Mouse (Mus musculus) urinary bladder, postnatal 14 days (tissue): Measurements from ENCODE around the gene Macrod1.

ENCODE experiments used
- DNase-seq: peaks from one replicate; pipeline ENCODE4 v3.0.0; 2021; ENCODE audit warnings: low spot score

The Macrod1 gene

GRCm38 (mm10) chr19:7083035-7083794 is 26.6 kb downstream of the Macrod1 start:
- no peak for DNase-seq

- no peak for DNase-seq
Observed at GRCm38 (mm10) chr19:7084734-7085133, 28.1 kb downstream of the Macrod1 start.

GRCm38 (mm10) chr19:7088558-7088957 is 31.9 kb downstream of the Macrod1 start:
- DNase-seq: no peak

- DNase-seq: no peak
Observed at GRCm38 (mm10) chr19:7089050-7089449, 32.4 kb downstream of the Macrod1 start.

GRCm38 (mm10) chr19:7089842-7090251 is 33.2 kb downstream of the Macrod1 start:
- no peak for DNase-seq

- DNase-seq: no peak
Observed at GRCm38 (mm10) chr19:7090369-7091064, 33.9 kb downstream of the Macrod1 start.

- no peak for DNase-seq
Observed at GRCm38 (mm10) chr19:7091448-7092050, 34.9 kb downstream of the Macrod1 start.

- no peak for DNase-seq
Observed at GRCm38 (mm10) chr19:7092756-7093155, 36.1 kb downstream of the Macrod1 start.

GRCm38 (mm10) chr19:7099620-7100155 is 43.1 kb downstream of the Macrod1 start:
- DNase-seq: no peak

- DNase-seq: no peak
Observed at GRCm38 (mm10) chr19:7102039-7102438, 45.4 kb downstream of the Macrod1 start.

- no peak for DNase-seq
Observed at GRCm38 (mm10) chr19:7103349-7103992, 46.9 kb downstream of the Macrod1 start.

GRCm38 (mm10) chr19:7103993-7104401 is 47.4 kb downstream of the Macrod1 start:
- DNase-seq: peak; percentile 46

- no peak for DNase-seq
Observed at GRCm38 (mm10) chr19:7105544-7105943, 48.9 kb downstream of the Macrod1 start, which contains the start of gene Flrt1. Gene Flrt1 (minus strand): TSS chr19:7105729.

GRCm38 (mm10) chr19:7106566-7106965 is 50.0 kb downstream of the Macrod1 start:
- no peak for DNase-seq

- DNase-seq: no peak
Observed at GRCm38 (mm10) chr19:7107174-7107573, 50.6 kb downstream of the Macrod1 start.

- DNase-seq: peak; percentile 46
Observed at GRCm38 (mm10) chr19:7108114-7108905, 51.7 kb downstream of the Macrod1 start.

GRCm38 (mm10) chr19:7110097-7110496 is 53.5 kb downstream of the Macrod1 start:
- no peak for DNase-seq

GRCm38 (mm10) chr19:7110875-7111274 is 54.3 kb downstream of the Macrod1 start:
- DNase-seq: no peak

- no peak for DNase-seq
Observed at GRCm38 (mm10) chr19:7111309-7111708, 54.7 kb downstream of the Macrod1 start.

- no peak for DNase-seq
Observed at GRCm38 (mm10) chr19:7111710-7112109, 55.1 kb downstream of the Macrod1 start.

- no peak for DNase-seq
Observed at GRCm38 (mm10) chr19:7112628-7113027, 56.0 kb downstream of the Macrod1 start.
